Mouse (Mus musculus) midbrain, embryonic 11.5 days (tissue): ENCODE data around the gene Prkce. TPM values are rescaled to one million over a fixed set of nuclear protein-coding genes. Genes with fewer than 3 reads are reported as not detected.

Experiments
- ATAC-seq: fragments of 200-750 bp; cut with Nextera tagmentation; 2 replicates; pipeline ENCODE4 v1.8.0; 2017; ENCODE audit warnings: moderate TSS enrichment, moderate library complexity; ENCODE audit not compliant: low FRiP score
- DNase-seq: peaks from one replicate; pipeline ENCODE4 v3.0.0; 2015; ENCODE audit warnings: low spot score; ENCODE audit errors: missing footprints
- H3K27ac ChIP-seq: fragments of 300-500 bp; sonication (generic); 2 replicates; pipeline ENCODE4 v1.5.1; 2014; ENCODE audit warnings: low read depth, low read length
- H3K27me3 ChIP-seq: fragments of 300-500 bp; sonication (generic); 2 replicates; pipeline ENCODE4 v1.6.1; 2014; ENCODE audit warnings: mild to moderate bottlenecking, low read length, moderate library complexity, mixed read lengths; ENCODE audit not compliant: control insufficient read depth, insufficient read depth
- H3K36me3 ChIP-seq: fragments of 300-500 bp; sonication (generic); 2 replicates; pipeline ENCODE4 v1.6.1; 2014; ENCODE audit warnings: mild to moderate bottlenecking, low read length, moderate library complexity, mixed read lengths; ENCODE audit not compliant: control insufficient read depth, insufficient read depth
- H3K4me1 ChIP-seq: fragments of 300-500 bp; sonication (generic); 2 replicates; pipeline ENCODE4 v1.6.1; 2014; ENCODE audit warnings: low read length; ENCODE audit not compliant: control insufficient read depth, insufficient read depth
- H3K4me2 ChIP-seq: fragments of 300-500 bp; sonication (generic); 2 replicates; pipeline ENCODE4 v1.6.1; 2014; ENCODE audit warnings: mild to moderate bottlenecking, moderate library complexity
- H3K4me3 ChIP-seq: fragments of 300-500 bp; sonication (generic); 2 replicates; pipeline ENCODE4 v1.5.1; 2014; ENCODE audit warnings: low read depth, low read length
- H3K9ac ChIP-seq: fragments of 300-500 bp; sonication (generic); 2 replicates; pipeline ENCODE4 v1.6.1; 2014; ENCODE audit warnings: low read length
- H3K9me3 ChIP-seq: fragments of 300-500 bp; sonication (generic); 2 replicates; pipeline ENCODE4 v1.6.1; 2016; ENCODE audit warnings: low read length; ENCODE audit not compliant: control insufficient read depth
- WGBS: fragments of 180-500 bp; shearing (Covaris S2); extraction: QIAGEN DNeasy Blood & Tissue Kit; methylation state at CpG from one replicate; pipeline ENCODE4 v1.1.7; 2014; 5-methylcytosine and 5-hydroxymethylcytosine counted together
- polyA plus RNA-seq: library from polyadenylated mRNA; unstranded; fragments of >200 nt; fragmentation: Nextera tagmentation; extraction: Ambion mirVana; gene quantifications from 2 replicates; pipeline ENCODE4 v1.2.1, GENCODE M21; 2014

The Prkce gene
- polyA plus RNA-seq, 1 experiment from 2014 or later, result 3.5 TPM

GRCm38 (mm10) chr17:86559206-86559891 lies 391.8 kb downstream of the Prkce start:
- no peaks in the 10 kb centered on the region for H3K27me3 ChIP-seq
- H3K4me3 ChIP-seq, result no peak overlapping the region
- DNase-seq (no peak), ATAC-seq (no peak)
- H3K4me1 ChIP-seq, result no peaks in the 10 kb centered on the region
- no peak overlapping the region for H3K27ac ChIP-seq
- no peak overlapping the region for H3K4me2 ChIP-seq
- 82% methylated on average over 15 of the region's 15 CpGs for WGBS
- H3K9me3 ChIP-seq, result no peaks in the 10 kb centered on the region
- no peaks in the 10 kb centered on the region for H3K36me3 ChIP-seq
- H3K9ac ChIP-seq, result no peak overlapping the region

GRCm38 (mm10) chr17:86560499-86560898 lies 392.9 kb downstream of the Prkce start:
- DNase-seq (no peak), ATAC-seq (no peak)
- H3K4me1 ChIP-seq, result no peaks in the 10 kb centered on the region
- H3K36me3 ChIP-seq, result no peaks in the 10 kb centered on the region
- no peak overlapping the region for H3K9ac ChIP-seq
- H3K27me3 ChIP-seq, result no peaks in the 10 kb centered on the region
- H3K4me3 ChIP-seq, result no peak overlapping the region
- 91% methylated on average over 3 of the region's 3 CpGs for WGBS
- no peak overlapping the region for H3K4me2 ChIP-seq
- H3K9me3 ChIP-seq, result no peaks in the 10 kb centered on the region
- no peak overlapping the region for H3K27ac ChIP-seq

DNA sequence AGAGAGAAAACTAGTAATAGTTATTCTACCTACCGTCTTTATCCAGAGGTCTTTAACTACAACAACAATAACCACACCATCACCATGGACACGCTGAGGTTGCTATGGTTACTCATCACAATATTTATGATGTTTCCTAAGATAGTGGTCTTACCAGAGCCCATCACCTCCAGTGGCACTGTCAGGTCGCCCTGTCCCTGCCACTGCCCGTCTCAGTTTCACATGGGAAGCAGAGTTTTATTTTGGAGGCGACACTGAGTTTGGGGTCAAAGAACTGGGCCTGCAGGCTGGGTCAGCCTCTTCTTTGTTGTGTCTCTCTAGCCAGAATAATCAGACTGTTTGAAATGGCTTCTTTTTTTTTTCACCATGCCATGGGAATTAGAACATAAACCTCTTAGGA lies 402.9 kb downstream of the Prkce start:
- WGBS, result 82% methylated on average over 5 of the region's 5 CpGs
- no peak for ATAC-seq

DNA sequence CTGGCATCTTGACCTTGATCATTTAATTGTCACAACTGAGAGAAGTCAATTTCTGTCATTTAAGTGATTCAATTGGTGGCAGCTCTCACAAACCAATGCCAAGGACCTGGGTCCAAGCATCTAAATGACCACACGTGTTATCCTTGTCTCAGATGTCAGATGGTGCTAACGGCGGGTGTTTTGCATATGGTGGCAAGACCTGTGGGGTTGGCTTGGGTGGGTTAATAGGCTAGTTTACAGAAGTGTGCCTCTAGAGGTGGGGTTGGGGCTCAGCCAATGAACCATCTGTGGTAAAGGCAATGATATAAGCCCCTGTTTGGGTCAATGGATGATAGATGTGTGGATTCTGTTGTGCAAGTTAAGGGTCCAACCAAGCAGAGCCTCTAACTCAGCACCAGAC lies 403.7 kb downstream of the Prkce start:
- Histone ChIP-seq H3K9ac (no peak overlapping the region), H3K4me1 (no peaks in the 10 kb centered on the region), H3K27me3 (no peaks in the 10 kb centered on the region), H3K27ac (no peak overlapping the region), H3K4me3 (no peak overlapping the region), H3K9me3 (no peaks in the 10 kb centered on the region), H3K4me2 (no peak overlapping the region), H3K36me3 (no peaks in the 10 kb centered on the region)
- ATAC-seq (no peak), DNase-seq (no peak)
- WGBS, result 92% methylated on average over 3 of the region's 3 CpGs

More for the DNA sequence above, 402.9 kb downstream of the Prkce start:
- no peak overlapping the region for H3K9ac ChIP-seq
- no peaks in the 10 kb centered on the region for H3K36me3 ChIP-seq
- H3K27me3 ChIP-seq, result no peaks in the 10 kb centered on the region
- H3K4me2 ChIP-seq, result no peak overlapping the region
- DNase-seq, result no peak
- H3K4me1 ChIP-seq, result no peaks in the 10 kb centered on the region
- H3K4me3 ChIP-seq, result no peak overlapping the region
- no peaks in the 10 kb centered on the region for H3K9me3 ChIP-seq
- H3K27ac ChIP-seq, result no peak overlapping the region

GRCm38 (mm10) chr17:86572136-86572535 lies 404.6 kb downstream of the Prkce start:
- no peaks in the 10 kb centered on the region for H3K36me3 ChIP-seq
- no peak for DNase-seq
- 84% methylated on average over 6 of the region's 6 CpGs for whole genome bisulfite sequencing
- H3K27me3 ChIP-seq, result no peaks in the 10 kb centered on the region
- H3K9me3 ChIP-seq, result no peaks in the 10 kb centered on the region
- no peak overlapping the region for H3K9ac ChIP-seq
- no peak overlapping the region for H3K27ac ChIP-seq
- H3K4me1 ChIP-seq, result no peaks in the 10 kb centered on the region
- H3K4me3 ChIP-seq, result no peak overlapping the region
- ATAC-seq, result no peak
- no peak overlapping the region for H3K4me2 ChIP-seq

DNA sequence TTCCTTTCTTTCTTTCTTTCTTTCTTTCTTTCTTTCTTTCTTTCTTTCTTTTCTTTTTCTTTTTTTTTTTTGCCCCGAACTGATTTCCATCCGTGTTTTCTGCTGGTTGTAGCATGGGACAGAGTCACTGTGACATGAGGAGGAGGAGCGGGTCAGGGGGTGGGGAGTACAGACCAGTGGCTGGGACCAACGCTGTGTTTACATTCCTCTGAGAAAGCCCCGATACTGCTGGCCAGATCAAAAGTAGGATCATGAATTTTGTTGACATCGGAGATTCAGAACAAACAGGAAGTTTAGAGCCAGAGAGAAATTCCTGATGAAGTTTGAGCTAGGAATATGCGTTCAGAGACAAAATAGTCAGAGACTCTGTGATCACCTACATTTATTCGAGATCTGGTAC lies 405.0 kb downstream of the Prkce start:
- ATAC-seq, result no peak
- Histone ChIP-seq H3K4me3 (no peak overlapping the region), H3K9ac (no peak overlapping the region), H3K27ac (no peak overlapping the region), H3K4me2 (no peak overlapping the region), H3K36me3 (no peaks in the 10 kb centered on the region), H3K4me1 (no peaks in the 10 kb centered on the region), H3K27me3 (no peaks in the 10 kb centered on the region), H3K9me3 (no peaks in the 10 kb centered on the region)
- 78% methylated on average over 8 of the region's 8 CpGs for WGBS
- no peak for DNase-seq

DNA sequence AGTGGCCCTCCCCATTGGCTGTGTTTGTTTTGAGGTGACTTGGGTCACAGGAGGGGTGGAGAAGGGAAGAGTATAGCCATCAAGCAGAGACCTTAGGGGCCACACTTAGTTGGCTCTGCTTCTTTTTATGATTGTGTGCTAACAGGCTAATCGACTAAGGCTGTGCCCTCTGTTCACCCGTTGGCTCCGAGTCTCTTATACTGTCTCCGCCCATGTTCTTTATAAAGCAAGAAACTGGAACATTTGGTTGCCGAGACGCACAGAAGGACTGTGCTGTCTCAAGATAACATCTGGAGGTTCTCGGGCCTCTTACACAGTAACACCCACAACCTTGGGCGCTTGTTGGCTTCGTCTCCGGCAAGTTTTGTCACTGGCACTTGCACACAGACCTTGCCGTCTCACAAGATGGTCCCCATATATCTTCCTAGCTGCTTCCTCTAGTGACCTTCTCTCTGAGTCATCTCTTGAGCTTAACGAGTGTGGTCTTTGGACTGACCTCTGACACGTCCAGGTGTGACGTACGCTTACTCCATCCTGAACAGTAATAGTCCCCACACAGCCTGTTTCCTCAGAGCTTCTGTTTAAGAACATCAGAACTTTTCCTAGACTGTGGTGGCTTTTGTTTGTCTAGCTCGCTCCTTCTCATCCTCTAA lies 406.1 kb downstream of the Prkce start:
- Histone ChIP-seq H3K9me3 (no peaks in the 10 kb centered on the region), H3K4me2 (no peak overlapping the region), H3K4me3 (no peak overlapping the region), H3K36me3 (no peaks in the 10 kb centered on the region), H3K27me3 (no peaks in the 10 kb centered on the region), H3K27ac (no peak overlapping the region), H3K4me1 (no peaks in the 10 kb centered on the region), H3K9ac (no peak overlapping the region)
- no peak for DNase-seq
- ATAC-seq, result no peak
- 82% methylated on average over 16 of the region's 16 CpGs for WGBS

GRCm38 (mm10) chr17:86580724-86581123 lies 413.1 kb downstream of the Prkce start:
- Histone ChIP-seq H3K27me3 (no peaks in the 10 kb centered on the region), H3K9ac (no peak overlapping the region), H3K4me2 (no peak overlapping the region), H3K27ac (no peak overlapping the region), H3K4me3 (no peak overlapping the region), H3K36me3 (no peaks in the 10 kb centered on the region), H3K9me3 (no peaks in the 10 kb centered on the region), H3K4me1 (no peaks in the 10 kb centered on the region)
- 84% methylated on average over 6 of the region's 6 CpGs for WGBS
- ATAC-seq (no peak), DNase-seq (no peak)

- H3K4me3 ChIP-seq, result no peak overlapping the region
- H3K9ac ChIP-seq, result no peak overlapping the region
- no peak for ATAC-seq
- no peaks in the 10 kb centered on the region for H3K4me1 ChIP-seq
- H3K27me3 ChIP-seq, result no peaks in the 10 kb centered on the region
- no peak overlapping the region for H3K4me2 ChIP-seq
- no peak overlapping the region for H3K27ac ChIP-seq
- no peaks in the 10 kb centered on the region for H3K9me3 ChIP-seq
- 79% methylated on average over 4 of the region's 4 CpGs for WGBS
- no peak for DNase-seq
- H3K36me3 ChIP-seq, result no peaks in the 10 kb centered on the region
These were observed 414.8 kb downstream of the Prkce start for GRCm38 (mm10) chr17:86582341-86582740.
